Mouse (Mus musculus): ENCODE measurements around the gene Fmnl2.
A peak's percentile ranks its signal among the peaks of the same experiment; 100 is the strongest.

Fmnl2 gene

GRCm38 (mm10) chr2:53047749-53048387 lies 190.2 kb downstream of the Fmnl2 start:
- DNase-seq (ENCODE audit: low spot score): no peak

DNA sequence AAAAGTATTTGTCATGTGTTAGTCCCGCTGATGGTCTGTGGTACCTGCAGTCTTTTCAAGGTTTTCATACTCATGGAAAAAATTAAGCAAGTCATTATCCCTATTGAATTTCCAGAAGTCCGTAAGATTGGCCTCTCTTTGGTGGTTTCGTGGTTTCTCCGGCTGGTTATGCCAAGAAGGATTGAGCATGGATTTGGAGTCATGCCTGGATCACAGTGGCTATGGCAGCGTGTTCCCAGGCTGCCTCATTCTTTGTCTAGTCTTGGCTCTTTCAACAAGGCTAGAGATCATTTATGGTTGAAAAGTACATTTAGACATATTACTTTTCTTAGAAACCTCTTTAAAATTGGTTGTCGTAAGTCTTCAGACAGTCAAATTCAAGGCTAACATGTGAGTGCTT lies 192.7 kb downstream of the Fmnl2 start:
- no peak for DNase-seq (ENCODE audit: low spot score)

DNA sequence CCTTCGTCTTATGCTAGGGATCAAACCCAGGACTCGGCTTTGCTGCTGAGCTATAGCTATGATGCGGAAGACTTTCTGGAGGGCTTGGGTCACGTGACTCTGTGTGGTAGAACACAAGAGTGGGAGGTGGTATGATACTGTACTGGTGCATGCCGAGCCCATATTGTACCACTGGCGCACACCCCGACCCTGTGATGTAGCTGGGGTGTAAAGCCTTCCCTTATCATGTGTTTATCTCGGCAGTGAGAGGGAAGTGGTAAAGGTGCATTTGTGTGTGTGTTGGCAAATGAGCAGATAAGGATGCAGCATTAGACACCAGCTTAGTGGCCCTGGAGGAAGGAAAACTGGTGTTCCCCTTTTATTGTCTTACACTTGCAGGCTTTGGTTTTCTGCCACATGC lies 193.8 kb downstream of the Fmnl2 start:
- no peak for DNase-seq (ENCODE audit: low spot score)

DNA sequence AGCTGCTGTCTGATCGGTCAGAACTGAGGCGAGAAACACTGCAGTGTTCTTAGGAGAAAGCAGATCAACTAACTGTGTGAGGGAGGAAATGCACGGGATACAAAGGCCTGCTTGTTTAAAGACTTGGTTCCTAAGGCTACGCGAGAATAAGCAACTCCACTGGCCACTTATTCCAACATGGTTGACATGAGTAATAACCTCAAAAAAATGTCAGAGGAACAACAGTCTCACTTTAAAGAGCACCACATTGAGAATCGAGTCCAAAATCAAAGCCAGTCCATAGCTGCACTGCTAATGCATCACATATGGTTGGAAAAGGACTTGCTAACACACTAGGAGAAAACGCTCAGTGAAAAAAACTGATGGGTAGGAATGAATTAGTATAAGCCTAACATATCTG lies 196.1 kb downstream of the Fmnl2 start:
- DNase-seq (ENCODE audit: low spot score): no peak

DNA sequence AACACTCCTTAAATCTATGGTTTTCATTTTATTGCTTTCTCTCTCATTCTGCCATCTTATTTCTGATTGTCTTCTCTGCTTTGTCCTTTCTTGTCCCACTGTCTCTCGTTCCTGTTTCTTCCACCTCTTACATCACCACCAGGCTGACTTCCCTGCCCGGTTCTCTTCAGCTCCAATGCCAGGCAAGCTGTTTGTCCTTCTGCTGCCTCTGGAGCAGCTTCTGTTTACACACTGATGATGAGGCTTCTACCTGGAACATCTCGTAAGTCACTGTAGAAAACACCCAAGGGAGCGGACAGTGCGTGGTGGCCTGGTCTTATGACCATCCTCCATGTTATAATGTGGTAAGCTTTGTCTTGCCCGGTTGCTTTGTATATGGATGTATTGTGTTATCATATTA lies 198.9 kb downstream of the Fmnl2 start:
- no peak for DNase-seq (ENCODE audit: low spot score)

- DNase-seq (ENCODE audit: low spot score): no peak
Measured at GRCm38 (mm10) chr2:53057291-53057690, 199.6 kb downstream of the Fmnl2 start.

DNA sequence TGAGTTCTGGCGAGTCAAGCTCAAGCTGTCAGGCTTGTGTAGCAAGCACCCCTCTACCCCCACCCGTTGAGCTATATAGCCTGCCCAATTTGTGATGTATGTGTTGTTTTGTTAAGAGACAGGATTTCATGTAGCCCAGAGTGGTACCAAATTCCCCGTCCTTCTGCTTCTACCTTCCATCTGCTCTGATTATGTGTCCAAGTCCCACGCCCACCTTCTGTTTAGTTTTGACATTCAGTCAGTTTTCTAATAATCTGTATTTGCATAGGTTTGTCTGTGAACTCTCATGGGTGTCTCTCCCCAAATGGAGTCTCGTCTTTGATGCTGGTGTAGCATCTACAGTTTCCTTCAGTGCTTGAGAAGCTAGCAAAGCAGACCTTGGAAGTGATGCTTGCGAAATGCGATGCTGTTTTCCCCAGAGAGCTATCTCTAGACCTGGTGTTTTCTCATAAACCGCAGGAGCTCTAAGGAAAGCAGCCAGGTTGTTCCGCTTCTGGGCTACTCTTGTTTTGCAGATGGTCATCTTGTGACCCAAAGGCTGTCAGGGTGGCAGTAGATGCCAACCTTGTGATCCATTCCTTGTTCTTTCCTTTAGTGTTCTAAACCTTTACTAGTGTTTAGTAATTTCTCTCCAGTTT lies 203.8 kb downstream of the Fmnl2 start:
- no peak for DNase-seq (ENCODE audit: low spot score)

DNA sequence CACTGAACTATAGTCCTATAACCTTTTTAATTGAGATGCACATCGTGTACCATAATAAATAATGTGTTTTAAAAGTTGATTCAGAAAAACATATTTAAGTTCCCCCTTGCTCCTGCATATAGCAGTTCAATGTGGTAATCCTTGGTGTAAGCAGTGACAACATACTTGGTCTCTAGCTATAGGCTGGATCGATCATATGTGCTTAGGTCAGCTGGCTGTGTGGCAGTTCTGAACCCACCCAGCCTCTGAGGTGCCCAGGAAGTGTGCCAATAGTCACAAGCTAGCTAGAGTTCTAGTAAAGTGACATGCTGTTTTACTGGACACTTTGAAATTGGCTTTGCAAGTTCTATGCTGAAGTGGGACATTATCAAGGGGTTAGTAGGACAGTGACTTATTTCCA lies 209.3 kb downstream of the Fmnl2 start:
- no peak for DNase-seq (ENCODE audit: low spot score)

- DNase-seq (ENCODE audit: low spot score): no peak
Measured at GRCm38 (mm10) chr2:53070607-53071006, 212.9 kb downstream of the Fmnl2 start.

DNA sequence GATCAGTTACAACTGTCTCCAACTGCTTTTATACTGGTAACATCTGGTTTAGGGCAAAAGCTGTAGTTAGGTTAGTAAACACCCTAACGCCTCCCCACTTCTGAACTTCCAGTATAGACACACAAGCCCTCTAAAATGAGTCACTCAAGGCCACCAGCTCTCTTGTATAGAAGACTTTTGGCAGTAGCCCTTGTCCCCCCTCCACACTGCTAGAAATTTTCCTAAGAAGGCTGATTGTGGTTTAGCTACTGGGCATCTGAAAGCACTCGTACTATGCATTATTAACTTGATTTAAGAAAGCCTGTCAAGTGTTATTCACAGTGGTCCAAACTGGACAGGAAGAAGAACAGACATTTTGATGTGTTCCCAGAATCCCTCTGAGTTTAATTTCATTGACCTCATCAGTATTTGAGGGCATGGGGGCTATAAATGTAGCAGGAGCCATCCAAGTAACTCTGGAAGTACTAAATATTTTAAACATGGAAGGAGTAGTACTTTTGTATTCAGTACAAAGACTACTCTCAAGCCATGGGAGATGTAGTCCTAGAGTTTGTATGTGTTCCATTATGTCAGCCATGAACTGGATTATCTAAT lies 222.1 kb downstream of the Fmnl2 start:
- no peak for DNase-seq (ENCODE audit: low spot score)

- DNase-seq (ENCODE audit: low spot score): no peak
Measured at GRCm38 (mm10) chr2:53082045-53082444, 224.4 kb downstream of the Fmnl2 start.

- DNase-seq (ENCODE audit: low spot score): no peak
Measured at GRCm38 (mm10) chr2:53082501-53082900, 224.8 kb downstream of the Fmnl2 start.

- no peak for DNase-seq (ENCODE audit: low spot score)
Measured at GRCm38 (mm10) chr2:53083241-53083640, 225.6 kb downstream of the Fmnl2 start.

DNA sequence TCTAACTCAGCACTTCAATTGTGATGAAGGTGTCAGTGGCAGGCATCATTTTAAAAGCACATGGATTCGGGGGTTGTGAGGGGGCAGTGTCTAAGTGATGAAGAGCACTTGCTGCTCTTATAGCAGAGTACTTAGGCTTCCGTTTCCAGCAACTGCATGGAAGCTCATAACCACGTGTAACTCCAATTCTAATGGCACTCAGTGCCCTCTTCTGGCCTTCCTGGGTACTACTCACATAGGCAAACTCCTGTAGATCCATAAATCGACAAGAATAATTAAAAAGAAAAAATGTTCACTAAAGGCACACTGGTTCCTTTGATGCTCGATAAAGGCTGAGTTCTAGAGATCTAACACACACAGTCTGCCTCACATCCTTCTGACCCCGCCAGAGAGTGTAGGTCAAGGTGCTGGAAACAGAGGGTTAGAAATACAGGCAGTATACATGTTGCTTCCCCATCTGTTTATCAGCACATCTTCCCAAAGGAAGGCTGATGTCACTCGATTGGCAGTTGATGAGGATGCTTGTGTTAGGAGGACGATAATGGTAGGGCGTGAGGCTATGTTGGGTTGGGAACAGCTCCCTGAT lies 228.1 kb downstream of the Fmnl2 start:
- peak; percentile 7 for DNase-seq (ENCODE audit: low spot score)

DNA sequence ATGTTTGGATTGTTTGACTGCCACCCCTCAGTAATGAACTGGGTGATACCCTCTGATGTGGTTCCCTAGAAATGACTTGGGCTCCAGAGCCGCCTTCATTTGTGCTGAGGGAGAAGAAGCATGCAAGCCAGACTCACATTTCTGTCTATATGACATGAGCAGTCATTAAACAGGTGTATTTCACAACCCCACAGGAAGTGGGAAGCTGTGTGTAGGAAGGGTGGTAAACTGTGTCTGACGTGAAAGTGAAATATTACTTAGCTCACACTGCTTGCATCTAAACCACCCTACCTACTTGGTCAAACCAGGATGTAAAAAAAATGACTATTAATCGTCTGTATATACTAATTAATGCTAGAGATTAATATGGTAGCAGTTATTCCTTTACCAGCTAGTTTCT lies 231.1 kb downstream of the Fmnl2 start:
- no peak for DNase-seq (ENCODE audit: low spot score)

DNA sequence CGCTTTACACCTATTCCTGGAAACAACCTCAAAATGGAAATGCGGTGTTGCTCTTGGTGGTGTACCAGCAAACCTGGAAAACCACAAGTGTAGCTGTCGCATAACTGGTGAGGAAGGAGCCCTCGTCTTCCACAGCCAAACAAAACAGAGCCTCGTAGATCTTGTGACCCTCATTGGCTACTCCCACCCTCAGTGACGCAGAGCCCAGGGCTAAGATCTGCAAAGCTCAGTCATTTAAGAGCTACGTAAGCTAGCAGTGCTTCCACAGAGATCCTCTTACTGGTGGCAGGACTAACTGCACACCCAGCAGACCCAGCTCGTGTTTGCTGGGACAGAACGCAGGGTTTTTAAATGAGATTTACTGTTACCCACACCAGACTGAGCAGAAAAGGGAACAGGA lies 237.4 kb downstream of the Fmnl2 start:
- DNase-seq (ENCODE audit: low spot score): no peak

- no peak for DNase-seq (ENCODE audit: low spot score)
Measured at GRCm38 (mm10) chr2:53095489-53095888, 237.8 kb downstream of the Fmnl2 start.

DNA sequence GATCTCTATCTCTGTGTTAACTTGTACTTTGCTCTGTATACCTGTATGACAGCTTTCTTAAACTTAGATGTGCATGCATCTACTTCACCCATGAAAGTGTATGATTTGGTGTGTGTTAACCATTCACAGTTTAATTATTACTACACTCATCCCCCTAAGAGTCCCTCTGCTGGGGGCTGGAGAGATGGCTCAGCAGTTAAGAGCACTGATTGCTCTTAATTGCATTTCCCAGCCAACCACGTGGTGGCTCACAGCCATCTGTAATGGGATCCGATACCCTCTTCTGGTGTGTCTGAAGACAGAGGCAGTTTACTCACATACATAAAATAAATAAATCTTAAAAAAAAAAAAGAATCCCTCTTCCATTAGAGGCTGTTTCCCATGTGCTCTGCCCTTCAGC lies 242.4 kb downstream of the Fmnl2 start:
- DNase-seq (ENCODE audit: low spot score): no peak

GRCm38 (mm10) chr2:53101885-53102740 lies 244.5 kb downstream of the Fmnl2 start:
- no peak for DNase-seq (ENCODE audit: low spot score)

- DNase-seq (ENCODE audit: low spot score): no peak
Measured at GRCm38 (mm10) chr2:53102901-53103300, 245.2 kb downstream of the Fmnl2 start.

GRCm38 (mm10) chr2:53105408-53105807 lies 247.7 kb downstream of the Fmnl2 start:
- DNase-seq (ENCODE audit: low spot score): no peak

GRCm38 (mm10) chr2:53106056-53106455 lies 248.4 kb downstream of the Fmnl2 start:
- no peak for DNase-seq (ENCODE audit: low spot score)
